Mouse (Mus musculus) forelimb bud, embryonic 11.5 days (tissue): ENCODE measurements at regions not wholly inside any gene's neighbourhood (a gene's known extent, or its start where the extent isn't known, plus 50 kb on each side); places are given as distances from the start of the nearest gene placed in this dataset.

Experiments
- DNase-seq: peaks from one replicate; pipeline ENCODE4 v3.0.0-alpha.2; 2012; ENCODE audit warnings: low read depth, low spot score

DNA sequence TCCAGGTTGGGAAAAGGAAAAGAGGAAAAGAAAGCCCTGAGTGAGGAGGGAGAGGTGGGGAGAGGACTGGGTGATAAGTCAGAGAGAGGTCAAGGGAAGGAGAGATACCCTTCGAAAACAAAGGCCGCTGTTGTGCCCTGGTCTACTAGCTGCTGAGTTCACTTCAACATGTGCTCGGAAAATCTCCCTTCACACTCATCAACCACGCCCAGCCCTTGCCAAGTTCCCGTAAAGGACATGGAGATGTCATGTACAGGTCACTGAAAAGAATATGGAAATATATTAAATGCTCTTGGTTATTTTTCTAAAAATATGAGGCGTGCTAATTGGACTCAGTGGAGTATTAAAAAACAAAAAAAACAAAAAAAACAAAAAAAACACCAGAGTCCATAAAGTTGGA lies 359.5 kb upstream of the Actbl2 start:
- DNase-seq, result no peak

DNA sequence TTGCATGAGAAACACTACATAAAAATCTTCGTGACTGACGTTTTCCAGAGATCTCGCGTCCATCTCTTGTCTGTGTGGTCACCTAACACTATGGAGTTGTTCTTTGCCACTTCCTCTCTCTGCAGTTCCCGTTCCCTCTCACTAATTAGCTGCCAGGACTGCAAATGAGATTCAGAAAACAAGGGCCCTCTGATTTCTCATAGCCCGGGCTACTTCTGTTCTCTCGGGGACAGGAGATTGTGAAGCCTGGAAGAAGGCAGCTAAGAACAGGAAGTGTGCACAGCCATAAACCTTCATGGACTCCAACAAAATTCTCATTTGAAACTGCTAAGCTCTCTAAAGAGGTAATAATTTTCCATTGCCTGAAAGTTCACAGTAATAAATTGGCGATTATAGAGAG lies 358.9 kb upstream of the Actbl2 start:
- DNase-seq, result no peak

- DNase-seq, result no peak
Measured at GRCm38 (mm10) chr13:110897621-110898020, 357.2 kb upstream of the Actbl2 start.

- no peak for DNase-seq
Measured at GRCm38 (mm10) chr13:110902994-110903644, 351.7 kb upstream of the Actbl2 start.

DNA sequence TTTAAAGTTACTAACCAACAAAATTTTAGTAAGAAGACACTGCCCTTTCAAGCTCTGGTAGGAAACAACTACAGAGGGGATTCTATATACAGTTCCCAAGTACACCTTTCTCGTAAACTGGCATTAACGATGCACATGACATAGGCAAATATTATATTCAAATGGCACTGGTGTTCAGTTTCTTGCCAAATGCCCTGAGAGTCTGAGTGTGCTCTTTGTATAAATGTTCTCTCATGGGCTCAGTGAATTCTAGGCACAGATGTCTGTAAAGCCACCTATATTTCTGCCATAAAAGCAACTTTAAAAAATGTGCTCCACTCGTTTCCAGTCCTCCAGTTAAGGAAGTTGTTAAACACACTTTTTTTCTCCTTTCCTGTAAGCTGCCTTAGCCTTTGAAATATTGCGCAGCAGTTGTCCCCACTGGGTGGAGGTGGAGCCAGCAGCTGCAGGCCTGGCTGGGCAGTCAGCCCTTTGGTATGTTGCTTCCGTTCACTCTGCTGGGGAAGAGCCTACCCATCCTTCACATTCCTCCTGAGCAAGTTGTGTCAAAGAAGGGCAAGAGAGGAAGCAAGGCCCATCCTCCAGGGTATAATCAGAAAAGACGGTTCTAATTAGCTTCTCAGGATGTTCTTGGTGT lies 347.4 kb upstream of the Actbl2 start:
- peak; percentile 62 for DNase-seq

- DNase-seq, result no peak
Measured at GRCm38 (mm10) chr13:110911866-110912265, 342.9 kb upstream of the Actbl2 start.

DNA sequence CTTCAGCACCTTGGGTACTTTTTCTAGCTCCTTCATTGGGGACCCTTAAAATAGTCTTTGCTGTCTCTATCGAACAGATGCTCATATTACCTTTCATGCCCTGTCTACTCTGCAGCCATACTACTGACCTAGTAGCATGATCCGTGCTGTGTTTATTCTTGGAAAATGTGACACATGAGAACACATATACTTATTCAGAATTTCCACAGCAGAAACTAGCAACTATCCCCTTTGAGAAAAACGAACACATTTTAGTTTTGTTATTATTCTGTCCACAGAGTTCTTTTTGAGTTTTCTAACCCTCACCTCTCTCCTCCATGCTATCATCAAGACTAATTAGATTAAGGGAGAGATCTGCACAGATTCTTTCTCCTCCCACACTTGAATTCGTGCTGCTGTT lies 341.6 kb upstream of the Actbl2 start:
- no peak for DNase-seq

- DNase-seq, result no peak
Measured at GRCm38 (mm10) chr13:110913687-110914086, 341.1 kb upstream of the Actbl2 start.

DNA sequence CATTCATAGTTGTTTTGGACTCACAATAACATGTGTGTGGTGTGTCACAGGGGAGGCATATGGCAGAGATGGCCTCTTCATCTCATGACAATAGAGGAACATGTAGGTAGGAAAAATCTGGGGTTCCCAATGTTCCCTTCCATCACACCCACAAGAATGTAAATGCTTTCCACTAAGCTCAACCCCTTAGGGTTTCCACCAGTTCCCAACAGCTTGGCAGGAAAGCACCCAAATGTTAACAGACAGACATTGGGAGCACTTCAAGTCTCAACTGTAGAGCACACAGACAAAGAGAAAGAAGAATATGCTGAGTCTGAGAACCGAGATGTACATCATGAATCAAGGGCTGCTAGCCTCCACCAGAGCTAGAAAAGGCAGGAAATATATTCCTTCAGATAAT lies 339.7 kb upstream of the Actbl2 start:
- DNase-seq, result no peak

DNA sequence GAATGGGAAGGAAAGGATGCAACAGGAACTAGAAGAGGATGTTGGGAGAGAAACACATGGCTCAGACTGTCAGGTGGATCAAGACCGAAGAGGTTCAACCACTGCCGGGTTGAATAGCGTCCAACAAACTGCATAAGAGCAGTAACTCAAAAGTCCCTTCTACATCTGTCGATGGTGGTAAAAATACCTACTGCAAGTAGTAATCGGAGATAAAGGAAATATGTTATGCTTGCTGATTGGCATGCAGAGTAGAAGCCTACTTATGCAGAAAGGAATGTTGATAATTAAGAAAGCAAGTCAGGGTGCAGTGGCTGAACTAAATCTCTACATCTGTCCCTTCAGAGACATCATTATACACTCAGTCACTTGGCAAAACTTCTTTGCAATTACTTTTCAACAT lies 330.9 kb upstream of the Actbl2 start:
- no peak for DNase-seq

GRCm38 (mm10) chr13:110924897-110925296 lies 329.9 kb upstream of the Actbl2 start:
- no peak for DNase-seq

GRCm38 (mm10) chr13:110928143-110928542 lies 326.7 kb upstream of the Actbl2 start:
- DNase-seq, result no peak

DNA sequence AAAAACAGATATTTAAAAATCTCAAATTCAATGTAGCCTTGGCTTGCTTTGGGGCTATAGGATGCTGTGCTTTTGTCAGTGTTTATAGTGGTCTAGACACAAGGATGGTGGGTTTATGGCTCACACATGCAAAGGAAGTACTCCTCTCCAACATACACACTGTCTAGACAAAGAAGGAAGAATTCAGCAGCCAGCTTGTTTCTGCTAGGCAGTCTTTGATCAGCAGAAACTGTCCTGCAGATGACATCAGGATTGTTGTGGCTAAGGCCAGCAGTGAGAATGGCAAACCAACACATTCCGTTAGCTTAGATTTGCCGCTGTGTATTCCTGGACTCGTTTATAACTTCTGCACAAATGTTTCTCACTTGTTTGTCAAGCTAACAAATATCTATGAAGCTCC lies 325.9 kb upstream of the Actbl2 start:
- DNase-seq, result no peak

- DNase-seq, result no peak
Measured at GRCm38 (mm10) chr13:110929579-110929978, 325.2 kb upstream of the Actbl2 start.

- DNase-seq, result no peak
Measured at GRCm38 (mm10) chr13:110941587-110941986, 313.2 kb upstream of the Actbl2 start.

DNA sequence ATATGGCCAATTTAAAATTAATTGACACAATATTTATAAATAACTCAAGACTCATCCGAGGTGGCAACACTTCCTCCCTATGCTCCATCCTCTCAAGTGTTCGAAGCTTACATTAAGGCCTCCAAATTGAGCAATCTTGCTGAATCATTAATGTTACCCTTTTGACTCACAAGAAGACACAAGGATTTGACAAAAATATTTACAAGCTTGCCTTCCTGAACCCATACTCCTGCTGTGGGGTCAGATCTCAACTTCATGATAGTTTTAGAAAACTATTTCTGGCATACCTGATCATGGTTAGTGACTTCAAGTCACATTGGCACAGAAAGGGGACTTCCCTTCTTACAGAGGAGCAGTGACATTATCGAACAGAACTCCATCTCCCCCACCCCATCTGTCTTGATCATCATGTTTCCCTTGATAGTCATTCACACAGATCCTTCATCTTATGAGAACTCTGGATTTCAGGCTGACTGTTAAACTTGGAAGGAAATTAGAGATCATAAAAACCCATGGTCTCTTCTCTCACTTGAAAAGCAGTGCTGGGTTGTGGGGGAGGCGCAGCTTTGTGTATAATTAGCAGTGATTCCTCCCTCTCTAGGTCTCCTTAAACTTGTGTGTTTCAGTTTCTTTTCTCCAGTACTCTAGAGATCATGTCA lies 311.7 kb upstream of the Actbl2 start:
- DNase-seq, result no peak

DNA sequence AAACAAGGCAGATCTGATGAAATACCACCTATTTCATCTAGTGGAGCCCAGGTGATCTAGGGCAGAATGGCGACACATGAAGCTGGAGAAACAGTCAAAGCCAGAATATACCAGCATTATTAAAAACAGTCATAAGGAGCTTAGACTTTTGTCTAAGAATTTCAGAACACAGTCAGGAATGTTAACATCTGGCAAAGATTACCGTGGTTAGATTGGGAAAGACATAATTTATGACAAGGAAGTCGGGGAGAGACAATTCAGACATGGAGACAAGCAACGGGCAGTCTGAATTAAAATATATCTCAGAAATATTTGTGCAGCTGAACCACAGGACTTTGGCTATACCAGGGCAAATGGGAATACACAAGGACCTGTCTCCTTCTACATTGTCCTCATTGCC lies 310.8 kb upstream of the Actbl2 start:
- DNase-seq, result peak; percentile 76

DNA sequence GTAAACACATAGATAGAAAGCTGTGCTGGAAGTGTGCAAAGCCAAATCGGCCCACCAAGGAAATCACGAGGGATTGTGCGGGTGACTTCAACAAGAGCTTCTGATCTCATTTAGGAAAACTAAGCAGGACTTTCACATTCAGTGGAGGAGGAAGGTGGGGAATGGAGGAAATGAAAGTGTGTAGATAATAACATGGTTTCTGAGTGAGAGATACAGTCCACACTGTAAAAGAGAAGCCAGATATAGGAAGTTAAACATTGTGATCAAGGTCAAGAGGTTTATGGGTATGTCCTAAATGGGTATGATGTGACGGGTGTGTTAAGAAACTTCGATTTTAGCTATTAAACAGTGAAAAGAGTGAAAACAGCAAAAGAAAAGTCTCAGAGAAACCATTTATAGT lies 310.1 kb upstream of the Actbl2 start:
- no peak for DNase-seq

GRCm38 (mm10) chr13:110960212-110960611 lies 294.6 kb upstream of the Actbl2 start:
- DNase-seq, result no peak

GRCm38 (mm10) chr13:110967109-110967508 lies 287.7 kb upstream of the Actbl2 start:
- no peak for DNase-seq

DNA sequence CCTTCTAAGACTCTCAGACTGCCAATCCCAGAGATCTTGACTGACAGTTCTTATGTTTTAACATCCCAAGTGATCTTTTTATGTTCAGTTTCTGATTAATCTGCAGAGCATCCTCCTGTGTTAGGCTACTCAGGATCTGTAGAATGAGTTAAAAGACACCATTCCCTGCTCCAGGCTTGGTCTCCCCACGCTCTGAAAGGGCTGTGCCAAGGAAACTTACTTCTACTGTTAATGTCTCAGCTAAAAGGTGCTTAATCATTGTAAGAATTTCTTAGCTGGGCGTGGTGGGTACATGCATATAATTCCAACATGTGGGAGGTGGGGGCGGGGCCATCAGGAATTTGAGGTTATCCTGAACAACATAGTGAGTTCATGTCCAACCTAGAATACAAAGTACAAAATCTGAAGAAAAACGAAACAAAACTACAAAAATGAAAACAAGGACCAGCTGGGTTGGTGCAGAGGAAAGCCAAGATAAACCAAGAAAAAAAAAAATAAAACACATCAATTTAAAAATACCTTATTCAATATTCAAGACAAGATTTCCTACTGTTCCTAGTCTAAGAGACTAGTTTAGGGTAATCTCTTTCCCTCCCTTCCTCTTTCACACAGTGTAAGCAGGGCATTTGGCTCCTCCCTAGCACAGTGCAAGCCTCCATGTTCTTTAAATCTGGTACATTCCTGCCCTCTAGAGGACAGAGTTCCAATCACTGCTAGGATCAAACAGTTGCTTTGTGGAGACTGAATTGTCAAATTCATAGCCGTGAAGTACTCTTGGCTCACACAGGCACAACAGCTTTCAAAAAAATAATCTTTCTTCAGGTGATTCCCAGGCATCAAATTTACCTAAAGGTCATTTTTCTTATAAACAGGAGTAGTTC lies 286.9 kb upstream of the Actbl2 start:
- DNase-seq, result peak; percentile 84

DNA sequence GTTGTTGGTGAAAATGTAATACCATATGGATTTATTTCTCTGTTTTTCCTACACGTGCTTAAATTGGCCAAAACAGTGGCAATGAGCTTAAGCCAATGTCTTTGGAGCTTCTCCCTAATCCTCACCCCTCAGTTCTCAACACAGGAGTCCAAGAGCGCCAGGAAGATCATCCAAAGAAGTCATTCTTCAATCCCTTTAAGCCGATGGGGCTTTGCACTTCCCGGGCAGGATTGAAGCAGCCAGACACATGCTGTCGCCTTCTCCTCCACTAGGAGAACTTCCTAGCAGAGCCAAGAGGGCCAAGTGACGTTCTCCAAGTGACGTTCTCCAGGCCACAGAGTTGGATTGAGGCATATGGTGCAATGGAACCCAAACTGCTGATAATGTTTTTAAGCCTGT lies 286.3 kb upstream of the Actbl2 start:
- no peak for DNase-seq
